In the genomic region with DNA sequence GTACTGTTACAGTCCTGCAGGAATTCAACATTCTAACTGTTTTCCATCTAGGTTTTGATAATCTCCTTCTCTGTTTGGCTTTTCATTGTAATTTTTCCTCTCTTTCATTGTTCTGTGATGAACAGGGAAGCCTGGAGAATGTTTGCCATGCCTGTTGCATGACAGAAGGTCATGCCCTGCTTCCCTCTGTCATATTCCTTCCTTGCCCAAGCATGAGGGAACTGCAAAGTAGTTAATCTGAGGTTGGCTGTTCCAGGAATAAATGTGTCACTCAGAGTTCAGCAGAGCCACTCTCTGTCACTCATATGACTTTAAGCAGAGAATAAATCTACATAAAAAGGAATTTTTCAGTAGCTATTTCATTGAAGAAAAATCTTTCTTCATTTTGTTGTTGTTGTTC, we compare ENCODE assay signal across 35 mouse cellular contexts. TPM values are rescaled to one million over a fixed set of nuclear protein-coding genes. Genes with fewer than 3 reads are reported as not detected.
"Had no signal": no experiment of that assay in that cellular context is flagged by ENCODE, and none has a peak within 500 bp of the region (broad histone marks: within the 10 kb centered on the region; RNA-seq: fewer than 3 reads in every experiment).

No protein-coding gene starts in this region.

- H3K4me1 ChIP-seq: heart, embryonic 13.5 days; heart, embryonic 15.5 days; hindbrain, embryonic 10.5 days; hindbrain, embryonic 12.5 days; hindbrain, embryonic 13.5 days; hindbrain, embryonic 15.5 days; intestine, embryonic 15.5 days; kidney, embryonic 15.5 days had no signal

- H3K9ac ChIP-seq: heart, embryonic 13.5 days; heart, embryonic 15.5 days; hindbrain, embryonic 12.5 days; hindbrain, embryonic 13.5 days; hindbrain, embryonic 14.5 days; hindbrain, embryonic 15.5 days; intestine, embryonic 15.5 days; kidney, embryonic 15.5 days had no signal

- H3K4me2 ChIP-seq: heart, embryonic 11.5 days; heart, embryonic 13.5 days; heart, embryonic 15.5 days; hindbrain, embryonic 12.5 days; hindbrain, embryonic 13.5 days; hindbrain, embryonic 14.5 days; hindbrain, embryonic 15.5 days; intestine, embryonic 15.5 days; kidney, embryonic 15.5 days had no signal

- H3K9me3 ChIP-seq: heart, embryonic 13.5 days; heart, embryonic 15.5 days; hindbrain, embryonic 10.5 days; hindbrain, embryonic 12.5 days; hindbrain, embryonic 13.5 days; hindbrain, embryonic 15.5 days; intestine, embryonic 15.5 days; kidney, embryonic 15.5 days had no signal

- H3K27ac ChIP-seq: heart, embryonic 13.5 days; heart, embryonic 15.5 days; hindbrain, embryonic 10.5 days; hindbrain, embryonic 12.5 days; hindbrain, embryonic 13.5 days; hindbrain, embryonic 14.5 days; hindbrain, embryonic 15.5 days; hindbrain, postnatal 0 days; intestine, embryonic 15.5 days; kidney, embryonic 15.5 days; kidney, postnatal 0 days; layer of hippocampus, adult 2 months; left cerebral cortex, adult 2 months had no signal

- H3K4me3 ChIP-seq: heart, embryonic 13.5 days; heart, embryonic 15.5 days; hindbrain, embryonic 10.5 days; hindbrain, embryonic 12.5 days; hindbrain, embryonic 13.5 days; hindbrain, embryonic 15.5 days; intestine, embryonic 15.5 days; kidney, embryonic 15.5 days; layer of hippocampus, adult 2 months; left cerebral cortex, adult 2 months had no signal

- H3K36me3 ChIP-seq: heart, embryonic 13.5 days; heart, embryonic 15.5 days; hindbrain, embryonic 10.5 days; hindbrain, embryonic 12.5 days; hindbrain, embryonic 13.5 days; hindbrain, embryonic 15.5 days; intestine, embryonic 15.5 days; kidney, embryonic 15.5 days had no signal

- DNase-seq: heart, postnatal 10 days; heart, postnatal 14 days; heart, postnatal 36 days; heart, postnatal 4 days; kidney, adult 11 months; kidney, adult 18-20 months; kidney, adult 2 months; kidney, adult 8-10 months; kidney, adult 9 months; kidney, postnatal 10 days; kidney, postnatal 14 days; kidney, postnatal 25 days; kidney, postnatal 36 days; kidney, postnatal 4 days; layer of hippocampus, adult 9-11 months; layer of hippocampus, postnatal 36 days had no signal

- H3K27me3 ChIP-seq: heart, embryonic 13.5 days; heart, embryonic 15.5 days; hindbrain, embryonic 12.5 days; hindbrain, embryonic 13.5 days; hindbrain, embryonic 15.5 days; intestine, embryonic 15.5 days; kidney, embryonic 15.5 days had no signal

- ATAC-seq: hindbrain, embryonic 16.5 days; hindbrain, postnatal 0 days; inflammation-experienced regulatory T-cells, adult 6 months; intestine, embryonic 15.5 days; intestine, embryonic 16.5 days; intestine, postnatal 0 days had no signal

RNA-seq across cellular contexts. Expression of a gene that starts 48.1 kb away (rescaled TPM):
- total RNA-seq: hematopoietic stem cell, adult 5-6 weeks had no signal
- polyA plus RNA-seq: inflammation-experienced regulatory T-cells, adult 6 months; kidney, adult 2 months had no signal
